Mouse (Mus musculus): ENCODE measurements at regions not wholly inside any gene's neighbourhood (a gene's known extent, or its start where the extent isn't known, plus 50 kb on each side); places are given as distances from the start of the nearest gene placed in this dataset.

DNA sequence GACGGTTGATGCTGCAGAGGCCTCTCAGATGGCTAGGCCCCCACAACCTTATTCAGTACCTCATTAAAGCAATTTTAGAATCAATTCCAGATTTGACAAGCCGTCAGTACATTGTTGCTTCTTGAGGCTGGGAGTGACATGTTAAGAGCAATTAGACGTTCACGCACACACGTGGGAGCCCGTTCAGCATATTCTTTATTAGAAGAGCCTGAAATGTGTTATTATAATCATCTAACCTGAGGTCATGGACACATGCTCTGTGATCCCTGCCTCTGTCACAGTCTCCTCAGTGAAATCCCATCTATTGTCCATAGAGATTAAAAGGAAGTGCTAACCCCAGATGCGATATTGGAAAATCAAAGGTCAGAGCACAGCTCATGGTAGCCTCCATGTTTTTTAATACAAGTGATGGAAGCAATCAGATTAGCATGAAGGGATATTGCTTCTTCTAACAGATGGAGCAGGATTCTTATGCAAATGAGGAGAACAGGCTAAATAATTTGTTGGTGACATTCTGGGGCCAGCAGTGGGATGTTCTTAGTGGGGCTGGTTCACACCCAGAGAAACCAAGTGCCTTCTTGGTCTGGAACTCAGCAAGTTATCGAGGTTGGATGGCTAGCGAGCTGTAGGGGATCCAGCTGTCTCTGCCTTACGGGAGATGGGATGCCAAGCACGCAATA, 166.8 kb upstream of the Cxcr4 start:
- no peak for TF ChIP-seq POLR2A (IDR thresholded peaks at IDR 0.05; ENCODE audit: low read depth, low read length)
- TF ChIP-seq CTCF (IDR thresholded peaks at IDR 0.05; ENCODE audit: borderline replicate concordance, insufficient read depth, low read length) = no peak
